Mouse (Mus musculus) embryonic facial prominence, embryonic 13.5 days (tissue): Measurements from ENCODE around the gene Cldn15. TPM values are rescaled to one million over a fixed set of nuclear protein-coding genes. Genes with fewer than 3 reads are reported as not detected.
A peak's percentile ranks its signal among the peaks of the same experiment; 100 is the strongest.

ENCODE experiments used
- ATAC-seq: fragments of 200-750 bp; cut with Nextera tagmentation; 2 replicates; pipeline ENCODE4 v1.8.0; 2017; ENCODE audit warnings: low read depth; ENCODE audit not compliant: insufficient number of reproducible peaks, insufficient read depth, low FRiP score, low TSS enrichment
- H3K27ac ChIP-seq: fragments of 300-500 bp; sonication (generic); 2 replicates; pipeline ENCODE4 v1.5.1; 2015; ENCODE audit warnings: moderate library complexity, mild to moderate bottlenecking, inconsistent platforms
- H3K27me3 ChIP-seq: fragments of 300-500 bp; sonication (generic); 2 replicates; pipeline ENCODE4 v1.6.1; 2015; ENCODE audit warnings: mild to moderate bottlenecking, inconsistent platforms
- H3K36me3 ChIP-seq: fragments of 300-500 bp; sonication (generic); 2 replicates; pipeline ENCODE4 v1.6.1; 2015; ENCODE audit warnings: mild to moderate bottlenecking, inconsistent platforms
- H3K4me1 ChIP-seq: fragments of 300-500 bp; sonication (generic); 2 replicates; pipeline ENCODE4 v1.6.1; 2015; ENCODE audit warnings: inconsistent platforms
- H3K4me2 ChIP-seq: fragments of 300-500 bp; sonication (generic); 2 replicates; pipeline ENCODE4 v1.6.1; 2015; ENCODE audit warnings: moderate library complexity, mild to moderate bottlenecking, inconsistent platforms
- H3K4me3 ChIP-seq: fragments of 300-500 bp; sonication (generic); 2 replicates; pipeline ENCODE4 v1.5.1; 2015; ENCODE audit warnings: mild to moderate bottlenecking, inconsistent platforms
- H3K9ac ChIP-seq: fragments of 300-500 bp; sonication (generic); 2 replicates; pipeline ENCODE4 v1.6.1; 2015; ENCODE audit warnings: mild to moderate bottlenecking, inconsistent platforms
- H3K9me3 ChIP-seq: fragments of 300-500 bp; sonication (generic); 2 replicates; pipeline ENCODE4 v1.6.1; 2016; ENCODE audit warnings: inconsistent platforms
- WGBS: fragments of 180-500 bp; shearing (Covaris S2); methylation state at CpG from one replicate; pipeline ENCODE4 v1.1.7; 2015; ENCODE audit warnings: mixed read lengths; 5-methylcytosine and 5-hydroxymethylcytosine counted together
- polyA plus RNA-seq: library from polyadenylated mRNA; unstranded; fragments of >200 nt; fragmentation: Nextera tagmentation; extraction: Ambion mirVana; gene quantifications from 2 replicates; pipeline ENCODE4 v1.2.1, GENCODE M21; 2015

The Cldn15 gene
- polyA plus RNA-seq, 1 experiment from 2014 or later, result 0.44 TPM

- WGBS, result 90% methylated on average over 6 of the region's 6 CpGs
Observed at GRCm38 (mm10) chr5:136950521-136950920, 15.9 kb upstream of the Cldn15 start.

GRCm38 (mm10) chr5:136952153-136952552, 14.3 kb upstream of the Cldn15 start:
- Histone ChIP-seq H3K4me3 (peak overlapping the region; percentile 74; the same call in 1 of the 2 replicates), H3K4me2 (peak overlapping the region; percentile 76), H3K9ac (no peak overlapping the region), H3K27me3 (no peaks in the 10 kb centered on the region), H3K27ac (no peak overlapping the region), H3K4me1 (peaks cover 18% of the 10 kb centered on the region), H3K36me3 (peaks cover 8% of the 10 kb centered on the region), H3K9me3 (no peaks in the 10 kb centered on the region)
- no peak for ATAC-seq
- 70% methylated on average over 4 of the region's 4 CpGs for WGBS

More at GRCm38 (mm10) chr5:136950521-136950920, 15.9 kb upstream of the Cldn15 start:
- Histone ChIP-seq H3K27ac (no peak overlapping the region), H3K27me3 (no peaks in the 10 kb centered on the region), H3K4me2 (no peak overlapping the region), H3K4me1 (peaks cover 18% of the 10 kb centered on the region), H3K4me3 (no peak overlapping the region), H3K9me3 (no peaks in the 10 kb centered on the region), H3K36me3 (no peaks in the 10 kb centered on the region), H3K9ac (no peak overlapping the region)
- no peak for ATAC-seq

- 0% methylated on average over 23 of the region's 23 CpGs for WGBS
Observed at GRCm38 (mm10) chr5:136953015-136953414, 13.4 kb upstream of the Cldn15 start, which contains the start of gene Fis1. TSS of gene Fis1 (plus strand) at chr5:136953275.

GRCm38 (mm10) chr5:136953440-136953951, 12.9 kb upstream of the Cldn15 start:
- H3K27me3 ChIP-seq, result no peaks in the 10 kb centered on the region
- peak overlapping the region; percentile 74 for H3K4me3 ChIP-seq
- peaks cover 12% of the 10 kb centered on the region for H3K36me3 ChIP-seq
- ATAC-seq, result no peak
- 1% methylated on average over 12 of the region's 12 CpGs for WGBS
- peak overlapping the region; percentile 66; the same call in 1 of the 2 replicates for H3K27ac ChIP-seq
- peak overlapping the region; percentile 84 for H3K9ac ChIP-seq
- no peaks in the 10 kb centered on the region for H3K9me3 ChIP-seq
- peak overlapping the region; percentile 76 for H3K4me2 ChIP-seq
- H3K4me1 ChIP-seq, result peaks cover 18% of the 10 kb centered on the region

More at GRCm38 (mm10) chr5:136953015-136953414, 13.4 kb upstream of the Cldn15 start, which contains the start of gene Fis1:
- ATAC-seq, result peak; percentile 95
- peaks cover 18% of the 10 kb centered on the region for H3K4me1 ChIP-seq
- H3K27me3 ChIP-seq, result no peaks in the 10 kb centered on the region
- H3K9me3 ChIP-seq, result no peaks in the 10 kb centered on the region
- H3K4me3 ChIP-seq, result peak within 1 kb of the TSS; percentile 74
- H3K4me2 ChIP-seq, result peak within 1 kb of the TSS; percentile 76
- H3K36me3 ChIP-seq, result peaks cover 12% of the 10 kb centered on the region
- H3K9ac ChIP-seq, result peak within 1 kb of the TSS; percentile 84
- H3K27ac ChIP-seq, result peak within 1 kb of the TSS; percentile 66; the same call in 1 of the 2 replicates

GRCm38 (mm10) chr5:136955622-136956021, 10.8 kb upstream of the Cldn15 start:
- H3K27ac ChIP-seq, result no peak overlapping the region
- H3K9me3 ChIP-seq, result no peaks in the 10 kb centered on the region
- no peaks in the 10 kb centered on the region for H3K27me3 ChIP-seq
- H3K4me2 ChIP-seq, result no peak overlapping the region
- H3K4me3 ChIP-seq, result no peak overlapping the region
- peaks cover 21% of the 10 kb centered on the region for H3K4me1 ChIP-seq
- peaks cover 12% of the 10 kb centered on the region for H3K36me3 ChIP-seq
- ATAC-seq, result no peak
- H3K9ac ChIP-seq, result no peak overlapping the region
- WGBS, result 80% methylated on average over 4 of the region's 4 CpGs

- H3K27me3 ChIP-seq, result no peaks in the 10 kb centered on the region
- WGBS, result 85% methylated on average over 1 of the region's 1 CpGs
- no peak overlapping the region for H3K4me2 ChIP-seq
Observed at GRCm38 (mm10) chr5:136957250-136957649, 9.2 kb upstream of the Cldn15 start.

GRCm38 (mm10) chr5:136958991-136959605, 7.3 kb upstream of the Cldn15 start:
- Histone ChIP-seq H3K27ac (no peak overlapping the region), H3K4me3 (no peak overlapping the region), H3K4me1 (peaks cover 25% of the 10 kb centered on the region), H3K36me3 (peaks cover 23% of the 10 kb centered on the region), H3K27me3 (no peaks in the 10 kb centered on the region), H3K9me3 (no peaks in the 10 kb centered on the region), H3K4me2 (no peak overlapping the region), H3K9ac (no peak overlapping the region)
- 81% methylated on average over 5 of the region's 5 CpGs for WGBS
- no peak for ATAC-seq

More at GRCm38 (mm10) chr5:136957250-136957649, 9.2 kb upstream of the Cldn15 start:
- ATAC-seq, result no peak
- H3K36me3 ChIP-seq, result peaks cover 12% of the 10 kb centered on the region
- no peak overlapping the region for H3K27ac ChIP-seq
- no peak overlapping the region for H3K4me3 ChIP-seq
- H3K9me3 ChIP-seq, result no peaks in the 10 kb centered on the region
- H3K9ac ChIP-seq, result no peak overlapping the region
- peaks cover 26% of the 10 kb centered on the region for H3K4me1 ChIP-seq

GRCm38 (mm10) chr5:136960053-136960452, 6.4 kb upstream of the Cldn15 start:
- peaks cover 17% of the 10 kb centered on the region for H3K4me1 ChIP-seq
- H3K9me3 ChIP-seq, result no peaks in the 10 kb centered on the region
- H3K4me3 ChIP-seq, result no peak overlapping the region
- 98% methylated on average over 6 of the region's 6 CpGs for WGBS
- no peak overlapping the region for H3K4me2 ChIP-seq
- H3K27me3 ChIP-seq, result no peaks in the 10 kb centered on the region
- H3K27ac ChIP-seq, result no peak overlapping the region
- no peak for ATAC-seq
- peaks cover 33% of the 10 kb centered on the region for H3K36me3 ChIP-seq
- H3K9ac ChIP-seq, result no peak overlapping the region

- Histone ChIP-seq H3K27ac (peak overlapping the region; percentile 88), H3K4me3 (peak overlapping the region; percentile 67), H3K36me3 (peaks cover 46% of the 10 kb centered on the region), H3K4me1 (peaks cover 25% of the 10 kb centered on the region), H3K9me3 (no peaks in the 10 kb centered on the region), H3K9ac (peak overlapping the region; percentile 74), H3K27me3 (no peaks in the 10 kb centered on the region), H3K4me2 (peak overlapping the region; percentile 84)
- 28% methylated on average over 5 of the region's 5 CpGs for WGBS
- no peak for ATAC-seq
Observed at GRCm38 (mm10) chr5:136961334-136961982, 5.0 kb upstream of the Cldn15 start.

GRCm38 (mm10) chr5:136961983-136962461, 4.4 kb upstream of the Cldn15 start:
- Histone ChIP-seq H3K36me3 (peaks cover 45% of the 10 kb centered on the region), H3K9ac (peak overlapping the region; percentile 74), H3K27ac (peak overlapping the region; percentile 88), H3K4me3 (peak overlapping the region; percentile 67), H3K4me1 (peaks cover 27% of the 10 kb centered on the region), H3K9me3 (no peaks in the 10 kb centered on the region), H3K4me2 (peak overlapping the region; percentile 84), H3K27me3 (no peaks in the 10 kb centered on the region)
- peak; percentile 89 for ATAC-seq
- 1% methylated on average over 20 of the region's 20 CpGs for WGBS

GRCm38 (mm10) chr5:136962501-136962900, 3.9 kb upstream of the Cldn15 start:
- H3K27me3 ChIP-seq, result no peaks in the 10 kb centered on the region
- peak; percentile 66; the same call in 1 of the 2 replicates for ATAC-seq
- under 1% methylated on average over 10 of the region's 10 CpGs for WGBS

More at GRCm38 (mm10) chr5:136962501-136962900, 3.9 kb upstream of the Cldn15 start:
- H3K4me1 ChIP-seq, result peaks cover 27% of the 10 kb centered on the region
- peaks cover 41% of the 10 kb centered on the region for H3K36me3 ChIP-seq
- H3K9me3 ChIP-seq, result no peaks in the 10 kb centered on the region
- H3K4me3 ChIP-seq, result peak overlapping the region; percentile 67
- peak overlapping the region; percentile 84 for H3K4me2 ChIP-seq
- peak overlapping the region; percentile 88 for H3K27ac ChIP-seq
- H3K9ac ChIP-seq, result peak overlapping the region; percentile 74
